Mouse (Mus musculus) midbrain, embryonic 14.5 days (tissue): ENCODE data around the gene Unc79. TPM values are rescaled to one million over a fixed set of nuclear protein-coding genes. Genes with fewer than 3 reads are reported as not detected.

ENCODE experiments used
- ATAC-seq: fragments of 200-750 bp; cut with Nextera tagmentation; 2 replicates; pipeline ENCODE4 v1.8.0; 2017; ENCODE audit warnings: moderate number of reproducible peaks, moderate library complexity; ENCODE audit not compliant: low FRiP score, low TSS enrichment
- DNase-seq: peaks from one replicate; pipeline ENCODE4 v3.0.0-alpha.2; 2015
- H3K27ac ChIP-seq: fragments of 300-500 bp; sonication (generic); replicated peaks from 2 replicates; pipeline ENCODE4 v1.5.1; 2014; ENCODE audit warnings: mild to moderate bottlenecking, low read depth, low read length, moderate library complexity
- H3K27me3 ChIP-seq: fragments of 300-500 bp; sonication (generic); 2 replicates; pipeline ENCODE4 v1.6.1; 2014; ENCODE audit warnings: low read length, control low read depth, mixed read lengths; ENCODE audit not compliant: control insufficient read depth, insufficient read depth
- H3K36me3 ChIP-seq: fragments of 300-500 bp; sonication (generic); 2 replicates; pipeline ENCODE4 v1.6.1; 2014; ENCODE audit warnings: low read length, control low read depth; ENCODE audit not compliant: control insufficient read depth, insufficient read depth
- H3K4me1 ChIP-seq: fragments of 300-500 bp; sonication (generic); 2 replicates; pipeline ENCODE4 v1.6.1; 2014; ENCODE audit warnings: mild to moderate bottlenecking, antibody characterized with exemption, low read length, control low read depth; ENCODE audit not compliant: control insufficient read depth, insufficient read depth
- H3K4me2 ChIP-seq: fragments of 300-500 bp; sonication (generic); 2 replicates; pipeline ENCODE4 v1.6.1; 2014; ENCODE audit warnings: mild to moderate bottlenecking, low read length, moderate library complexity
- H3K4me3 ChIP-seq: fragments of 300-500 bp; sonication (generic); replicated peaks from 2 replicates; pipeline ENCODE4 v1.5.1; 2014; ENCODE audit warnings: low read depth, low read length
- H3K9ac ChIP-seq: fragments of 300-500 bp; sonication (generic); replicated peaks from 2 replicates; pipeline ENCODE4 v1.6.1; 2014; ENCODE audit warnings: mild to moderate bottlenecking, low read length, moderate library complexity
- H3K9me3 ChIP-seq: fragments of 300-500 bp; sonication (generic); 2 replicates; pipeline ENCODE4 v1.6.1; 2016; ENCODE audit warnings: low read length, control low read depth, mixed read lengths; ENCODE audit not compliant: control insufficient read depth
- WGBS: fragments of 180-500 bp; shearing (Covaris S2); extraction: QIAGEN DNeasy Blood & Tissue Kit; methylation state at CpG from one replicate; pipeline ENCODE4 v1.1.7; 2014; 5-methylcytosine and 5-hydroxymethylcytosine counted together
- polyA plus RNA-seq: library from polyadenylated mRNA; unstranded; fragments of >200 nt; fragmentation: Nextera tagmentation; extraction: Ambion mirVana; gene quantifications from 2 replicates; pipeline ENCODE4 v1.2.1, GENCODE M21; 2014

Gene Unc79
- polyA plus RNA-seq, 1 experiment from 2014 or later, result 15.4 TPM

GRCm38 (mm10) chr12:102987736-102988135 is 39.1 kb downstream of the Unc79 start:
- Histone ChIP-seq H3K36me3 (peaks cover 13% of the 10 kb centered on the region), H3K9me3 (no peaks in the 10 kb centered on the region), H3K9ac (no peak overlapping the region), H3K4me1 (0 out of 2 replicates have a peak, but pooled peaks cover 3% of the 10 kb centered on the region), H3K27ac (no peak overlapping the region), H3K27me3 (no peaks in the 10 kb centered on the region), H3K4me3 (no peak overlapping the region), H3K4me2 (no peak overlapping the region)
- no peak for DNase-seq
- no peak for ATAC-seq
- WGBS, result 83% methylated on average over 6 of the region's 6 CpGs

- WGBS, result 53% methylated on average over 4 of the region's 4 CpGs
- ATAC-seq (no peak), DNase-seq (peak; percentile 57)
- Histone ChIP-seq H3K27me3 (no peaks in the 10 kb centered on the region), H3K9ac (no peak overlapping the region), H3K9me3 (no peaks in the 10 kb centered on the region), H3K4me2 (no peak overlapping the region), H3K36me3 (peaks cover 15% of the 10 kb centered on the region), H3K4me3 (no peak overlapping the region), H3K27ac (no peak overlapping the region), H3K4me1 (no peaks in the 10 kb centered on the region)
Measured at GRCm38 (mm10) chr12:103008491-103008890, 59.8 kb downstream of the Unc79 start.

GRCm38 (mm10) chr12:103018161-103018560 is 69.5 kb downstream of the Unc79 start:
- no peaks in the 10 kb centered on the region for H3K4me1 ChIP-seq
- no peak overlapping the region for H3K9ac ChIP-seq
- DNase-seq (no peak), ATAC-seq (no peak)
- H3K4me3 ChIP-seq, result no peak overlapping the region
- WGBS, result 94% methylated on average over 12 of the region's 12 CpGs
- no peaks in the 10 kb centered on the region for H3K27me3 ChIP-seq
- no peak overlapping the region for H3K4me2 ChIP-seq
- no peak overlapping the region for H3K27ac ChIP-seq
- H3K9me3 ChIP-seq, result no peaks in the 10 kb centered on the region
- peaks cover 34% of the 10 kb centered on the region for H3K36me3 ChIP-seq

- no peak for DNase-seq
- 87% methylated on average over 5 of the region's 5 CpGs for WGBS
- H3K36me3 ChIP-seq, result no peaks in the 10 kb centered on the region
- H3K4me3 ChIP-seq, result no peak overlapping the region
- no peaks in the 10 kb centered on the region for H3K4me1 ChIP-seq
- no peaks in the 10 kb centered on the region for H3K9me3 ChIP-seq
- ATAC-seq, result no peak
- H3K4me2 ChIP-seq, result no peak overlapping the region
- H3K27ac ChIP-seq, result no peak overlapping the region
- no peak overlapping the region for H3K9ac ChIP-seq
- H3K27me3 ChIP-seq, result no peaks in the 10 kb centered on the region
Measured at GRCm38 (mm10) chr12:103036692-103037091, 88.0 kb downstream of the Unc79 start.

GRCm38 (mm10) chr12:103039332-103039731 is 90.7 kb downstream of the Unc79 start:
- ATAC-seq (no peak), DNase-seq (no peak)
- WGBS, result 81% methylated on average over 10 of the region's 10 CpGs
- no peaks in the 10 kb centered on the region for H3K9me3 ChIP-seq
- no peaks in the 10 kb centered on the region for H3K4me1 ChIP-seq
- no peak overlapping the region for H3K4me3 ChIP-seq
- H3K36me3 ChIP-seq, result peaks cover 4% of the 10 kb centered on the region; the same call in 1 of the 2 replicates
- H3K27me3 ChIP-seq, result no peaks in the 10 kb centered on the region
- H3K4me2 ChIP-seq, result no peak overlapping the region
- H3K27ac ChIP-seq, result no peak overlapping the region
- no peak overlapping the region for H3K9ac ChIP-seq

GRCm38 (mm10) chr12:103040136-103040535 is 91.5 kb downstream of the Unc79 start:
- 82% methylated on average over 2 of the region's 2 CpGs for WGBS
- peaks cover 6% of the 10 kb centered on the region; the same call in 1 of the 2 replicates for H3K36me3 ChIP-seq
- H3K27me3 ChIP-seq, result no peaks in the 10 kb centered on the region
- H3K9me3 ChIP-seq, result no peaks in the 10 kb centered on the region
- ATAC-seq, result no peak
- H3K4me1 ChIP-seq, result no peaks in the 10 kb centered on the region
- no peak overlapping the region for H3K9ac ChIP-seq
- no peak overlapping the region for H3K27ac ChIP-seq
- H3K4me3 ChIP-seq, result no peak overlapping the region
- DNase-seq, result no peak
- H3K4me2 ChIP-seq, result no peak overlapping the region

- Histone ChIP-seq H3K4me1 (no peaks in the 10 kb centered on the region), H3K4me2 (no peak overlapping the region), H3K27ac (no peak overlapping the region), H3K27me3 (no peaks in the 10 kb centered on the region), H3K4me3 (no peak overlapping the region), H3K36me3 (peaks cover 6% of the 10 kb centered on the region; the same call in 1 of the 2 replicates), H3K9me3 (no peaks in the 10 kb centered on the region), H3K9ac (no peak overlapping the region)
- no peak for ATAC-seq
- no peak for DNase-seq
- 91% methylated on average over 3 of the region's 3 CpGs for WGBS
Measured at GRCm38 (mm10) chr12:103041401-103041800, 92.7 kb downstream of the Unc79 start.

DNA sequence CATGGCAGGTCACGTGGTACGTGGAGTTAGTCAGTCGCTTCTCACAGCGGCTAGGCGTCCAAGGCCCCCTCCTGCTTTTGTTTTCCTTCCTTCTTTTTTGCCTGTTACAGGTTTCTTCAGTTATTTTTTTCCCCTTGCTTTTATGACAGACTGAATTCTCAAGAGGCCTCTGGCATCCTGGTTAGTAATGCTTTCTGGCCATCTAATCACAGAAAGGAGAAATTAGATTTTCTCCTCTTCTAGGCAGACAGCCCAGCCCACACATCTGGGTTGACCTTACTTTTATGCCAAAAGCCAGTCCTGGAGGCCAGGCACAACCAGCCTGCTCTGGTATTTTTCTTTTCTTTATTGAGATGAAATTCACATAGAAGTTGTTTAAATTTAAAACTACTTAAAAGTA is 94.1 kb downstream of the Unc79 start:
- Histone ChIP-seq H3K27me3 (no peaks in the 10 kb centered on the region), H3K9me3 (no peaks in the 10 kb centered on the region), H3K36me3 (peaks cover 15% of the 10 kb centered on the region), H3K4me2 (no peak overlapping the region), H3K27ac (no peak overlapping the region), H3K4me3 (no peak overlapping the region), H3K9ac (no peak overlapping the region), H3K4me1 (no peaks in the 10 kb centered on the region)
- DNase-seq (no peak), ATAC-seq (no peak)
- 94% methylated on average over 5 of the region's 5 CpGs for WGBS

DNA sequence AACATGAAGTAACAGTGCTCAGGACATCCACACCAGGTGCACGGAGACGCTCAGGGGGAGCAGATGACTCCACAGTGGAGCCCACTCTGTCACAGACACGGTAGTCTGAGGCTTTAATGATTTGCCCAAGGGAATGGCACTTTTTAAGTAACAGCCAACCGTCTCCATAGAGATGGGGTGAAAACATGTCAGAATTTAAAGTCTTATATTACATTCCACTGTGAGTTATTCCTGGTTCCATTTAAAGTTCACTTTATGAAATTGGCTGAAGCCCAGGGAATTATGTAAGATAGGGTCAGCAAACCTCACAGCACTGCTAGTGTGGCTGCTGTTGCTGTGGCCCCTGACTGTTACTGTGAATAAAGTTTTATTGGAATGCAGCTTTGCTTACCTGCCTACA is 95.8 kb downstream of the Unc79 start:
- no peak overlapping the region for H3K9ac ChIP-seq
- H3K9me3 ChIP-seq, result no peaks in the 10 kb centered on the region

More for the DNA sequence above, 95.8 kb downstream of the Unc79 start:
- Histone ChIP-seq H3K4me3 (no peak overlapping the region), H3K36me3 (peaks cover 32% of the 10 kb centered on the region), H3K4me1 (no peaks in the 10 kb centered on the region), H3K27ac (no peak overlapping the region), H3K4me2 (no peak overlapping the region), H3K27me3 (no peaks in the 10 kb centered on the region)
- ATAC-seq (no peak), DNase-seq (no peak)
- WGBS, result 72% methylated on average over 4 of the region's 4 CpGs
